Mouse (Mus musculus) cerebellum, adult 2 months (tissue): ENCODE data around the gene Hoxc5.

ENCODE experiments used
- CTCF ChIP-seq: fragments of 200-500 bp; IDR thresholded peaks from 2 replicates; pipeline ENCODE4 v1.5.1; 2011; ENCODE audit warnings: low read depth, mild to moderate bottlenecking, control low read depth, low read length, moderate library complexity, borderline replicate concordance; ENCODE audit not compliant: insufficient read depth
- POLR2A ChIP-seq: fragments of 200-500 bp; IDR thresholded peaks from 2 replicates; pipeline ENCODE4 v1.6.1; 2011; ENCODE audit warnings: low read length, control low read depth, borderline replicate concordance; ENCODE audit not compliant: insufficient read depth

DNA sequence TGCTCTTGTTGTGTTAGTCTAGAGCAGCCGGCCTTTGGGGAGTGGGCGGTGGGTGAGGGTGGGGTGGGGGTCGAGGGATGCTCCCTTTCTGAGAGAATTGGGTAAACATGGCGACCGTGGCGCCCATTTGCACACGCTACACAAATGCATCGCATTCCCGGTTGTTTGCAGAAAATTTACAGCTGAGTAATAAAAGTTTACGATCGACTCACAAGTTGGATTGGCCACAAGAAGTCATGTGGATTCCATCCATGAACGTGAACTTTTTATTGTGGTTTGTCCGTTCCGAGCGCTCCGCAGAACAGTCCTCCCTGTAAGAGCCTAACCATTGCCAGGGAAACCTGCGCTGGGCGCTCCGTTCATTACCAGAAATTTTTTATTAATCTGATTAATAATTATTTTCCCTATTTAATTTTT lies 30.7 kb downstream of the Hoxc5 start, which contains the start of gene Hoxc6:
- no peak for TF ChIP-seq CTCF
- no peak for TF ChIP-seq POLR2A
